Mouse (Mus musculus): ENCODE results near the gene Wnt10a.

Wnt10a gene

GRCm38 (mm10) chr1:74791249-74791648 is at the start of gene Wnt10a:
Gene Wnt10a (plus strand): TSS chr1:74791516.
- no peak for DNase-seq (ENCODE audit: low spot score)

- no peak for DNase-seq (ENCODE audit: low spot score)
Observed at GRCm38 (mm10) chr1:74747335-74747734, 44.0 kb upstream of the Wnt10a start.

GRCm38 (mm10) chr1:74748643-74749271 is 42.6 kb upstream of the Wnt10a start, which contains the start of gene Prkag3:
Gene Prkag3 (minus strand): TSS chr1:74749221.
- DNase-seq (ENCODE audit: low spot score) = peak; percentile 87

- peak; percentile 56 for DNase-seq (ENCODE audit: low spot score)
Observed at GRCm38 (mm10) chr1:74749301-74749700, 42.0 kb upstream of the Wnt10a start.

GRCm38 (mm10) chr1:74750683-74751082 is 40.6 kb upstream of the Wnt10a start:
- no peak for DNase-seq (ENCODE audit: low spot score)

GRCm38 (mm10) chr1:74752150-74752549 is 39.2 kb upstream of the Wnt10a start:
- DNase-seq (ENCODE audit: low spot score) = no peak

- DNase-seq (ENCODE audit: low spot score) = no peak
Observed at GRCm38 (mm10) chr1:74752833-74753232, 38.5 kb upstream of the Wnt10a start.

- DNase-seq (ENCODE audit: low spot score) = no peak
Observed at GRCm38 (mm10) chr1:74753266-74753974, 37.9 kb upstream of the Wnt10a start.

GRCm38 (mm10) chr1:74754175-74754785 is 37.0 kb upstream of the Wnt10a start:
- no peak for DNase-seq (ENCODE audit: low spot score)

- DNase-seq (ENCODE audit: low spot score) = no peak
Observed at GRCm38 (mm10) chr1:74759773-74760172, 31.5 kb upstream of the Wnt10a start.

GRCm38 (mm10) chr1:74763081-74763480 is 28.2 kb upstream of the Wnt10a start:
- peak; percentile 88 for DNase-seq (ENCODE audit: low spot score)

- no peak for DNase-seq (ENCODE audit: low spot score)
Observed at GRCm38 (mm10) chr1:74770727-74771466, 20.4 kb upstream of the Wnt10a start.

- DNase-seq (ENCODE audit: low spot score) = no peak
Observed at GRCm38 (mm10) chr1:74771467-74771844, 19.9 kb upstream of the Wnt10a start.

GRCm38 (mm10) chr1:74771845-74771930 is 19.6 kb upstream of the Wnt10a start, which contains the start of gene Wnt6:
Gene Wnt6 (plus strand): TSS chr1:74771892.
- DNase-seq (ENCODE audit: low spot score) = no peak

GRCm38 (mm10) chr1:74771931-74772620 is 19.2 kb upstream of the Wnt10a start:
- DNase-seq (ENCODE audit: low spot score) = peak; percentile 74

GRCm38 (mm10) chr1:74773136-74773535 is 18.2 kb upstream of the Wnt10a start:
- peak; percentile 82 for DNase-seq (ENCODE audit: low spot score)

GRCm38 (mm10) chr1:74774062-74774461 is 17.3 kb upstream of the Wnt10a start:
- peak; percentile 72 for DNase-seq (ENCODE audit: low spot score)

GRCm38 (mm10) chr1:74775816-74776215 is 15.5 kb upstream of the Wnt10a start:
- peak; percentile 81 for DNase-seq (ENCODE audit: low spot score)

GRCm38 (mm10) chr1:74778934-74779486 is 12.3 kb upstream of the Wnt10a start:
- DNase-seq (ENCODE audit: low spot score) = peak; percentile 60

- DNase-seq (ENCODE audit: low spot score) = peak; percentile 73
Observed at GRCm38 (mm10) chr1:74782045-74782444, 9.3 kb upstream of the Wnt10a start.

- no peak for DNase-seq (ENCODE audit: low spot score)
Observed at GRCm38 (mm10) chr1:74783554-74783953, 7.8 kb upstream of the Wnt10a start.
